Mouse (Mus musculus): ENCODE measurements around the gene Ppm1h.

GRCm38 (mm10) chr10:122933053-122933838 is 254.7 kb downstream of the Ppm1h start:
- TF ChIP-seq CTCF (IDR thresholded peaks at IDR 0.05; ENCODE audit: extremely low read depth, insufficient read depth, low read length) (no peak), POLR2A (IDR thresholded peaks at IDR 0.05; ENCODE audit: extremely low read depth, insufficient read depth, low read length) (no peak)

All from cortical plate, adult 2 months (tissue).